Mouse (Mus musculus) CH12F3 (cell line): ENCODE measurements around the gene Gng2.

ENCODE experiments used
- in situ Hi-C: fragments of 300-500 bp; cut with MboI; formaldehyde crosslinking; loops from 2 replicates; pipeline ENCODE4 v1.14.3; 2020; ENCODE audit warnings: low sequenced_read_pairs

Gene Gng2

GRCm38 (mm10) chr14:19977271-19978024, at the start of gene Gng2:
TSS of gene Gng2 (minus strand) at chr14:19977627.
- in situ Hi-C loops = no loop called here

- in situ Hi-C loops = no loop called here
These were observed 47.7 kb upstream of the Gng2 start for GRCm38 (mm10) chr14:20024888-20025719.

GRCm38 (mm10) chr14:20023939-20024338, 46.5 kb upstream of the Gng2 start:
- in situ Hi-C loops = no loop called here

GRCm38 (mm10) chr14:20019486-20019885, 42.1 kb upstream of the Gng2 start:
- in situ Hi-C loops = no loop called here

- in situ Hi-C loops = no loop called here
These were observed 35.3 kb upstream of the Gng2 start for GRCm38 (mm10) chr14:20012506-20013275.

GRCm38 (mm10) chr14:20007446-20007845, 30.0 kb upstream of the Gng2 start:
- in situ Hi-C loops = no loop called here

GRCm38 (mm10) chr14:20004777-20005289, 27.4 kb upstream of the Gng2 start:
- in situ Hi-C loops = no loop called here

GRCm38 (mm10) chr14:19996853-19997252, 19.4 kb upstream of the Gng2 start:
- in situ Hi-C loops = no loop called here

- in situ Hi-C loops = no loop called here
These were observed 18.5 kb upstream of the Gng2 start for GRCm38 (mm10) chr14:19995943-19996342.

- in situ Hi-C loops = no loop called here
These were observed 16.6 kb upstream of the Gng2 start for GRCm38 (mm10) chr14:19994068-19994467.

- in situ Hi-C loops = no loop called here
These were observed 16.1 kb upstream of the Gng2 start for GRCm38 (mm10) chr14:19993570-19993883.

GRCm38 (mm10) chr14:19992873-19993569, 15.6 kb upstream of the Gng2 start:
- in situ Hi-C loops = no loop called here

- in situ Hi-C loops = no loop called here
These were observed 14.4 kb upstream of the Gng2 start for GRCm38 (mm10) chr14:19991861-19992260.

GRCm38 (mm10) chr14:19990436-19990993, 13.1 kb upstream of the Gng2 start:
- in situ Hi-C loops = no loop called here

- in situ Hi-C loops = no loop called here
These were observed 11.0 kb upstream of the Gng2 start for GRCm38 (mm10) chr14:19988410-19988809.

- in situ Hi-C loops = no loop called here
These were observed 10.0 kb upstream of the Gng2 start for GRCm38 (mm10) chr14:19987358-19987834.

GRCm38 (mm10) chr14:19986614-19987357, 9.4 kb upstream of the Gng2 start:
- in situ Hi-C loops = no loop called here

- in situ Hi-C loops = no loop called here
These were observed 8.6 kb upstream of the Gng2 start for GRCm38 (mm10) chr14:19985912-19986613.
